Mouse (Mus musculus) cerebellum, postnatal 10 days (tissue): ENCODE results near the gene Klf15.
A peak's percentile ranks its signal among the peaks of the same experiment; 100 is the strongest.

Experiments used
- DNase-seq, 2 experiments: peaks; one replicate each; pipeline ENCODE4 v3.0.0; 2021; ENCODE audit warnings: mixed read lengths in 2 of 2

Gene Klf15

DNA sequence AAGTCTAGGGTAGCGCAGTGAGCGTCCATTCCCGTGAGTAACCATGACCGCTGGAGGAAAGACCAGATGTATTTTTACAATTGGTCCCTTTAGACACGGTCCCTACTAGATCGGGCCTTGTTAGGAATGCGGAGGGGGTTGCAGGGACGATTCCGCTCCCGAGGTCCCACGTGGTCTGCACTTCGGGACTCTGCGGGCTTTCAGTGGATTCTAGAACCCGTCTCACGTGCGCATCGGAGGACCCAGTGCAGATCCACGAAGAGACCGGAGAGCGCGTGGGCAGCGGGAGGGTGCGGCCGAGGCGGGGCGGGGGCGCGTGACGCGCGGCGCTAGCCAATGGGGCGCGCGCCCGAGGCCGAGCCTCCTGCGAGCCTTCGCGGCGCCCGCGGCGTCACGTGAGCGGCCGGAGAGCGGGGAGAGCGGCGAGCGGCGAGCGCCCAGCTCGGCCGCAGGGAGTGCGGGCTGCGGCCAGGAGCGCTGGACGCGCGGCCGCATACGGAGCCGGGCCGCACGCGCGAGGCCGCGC, at the start of gene Klf15:
Gene Klf15, plus strand, starts transcription at position 396 of the 526 bp plus-strand sequence.
- peak; percentile 87 to 89 for DNase-seq

DNA sequence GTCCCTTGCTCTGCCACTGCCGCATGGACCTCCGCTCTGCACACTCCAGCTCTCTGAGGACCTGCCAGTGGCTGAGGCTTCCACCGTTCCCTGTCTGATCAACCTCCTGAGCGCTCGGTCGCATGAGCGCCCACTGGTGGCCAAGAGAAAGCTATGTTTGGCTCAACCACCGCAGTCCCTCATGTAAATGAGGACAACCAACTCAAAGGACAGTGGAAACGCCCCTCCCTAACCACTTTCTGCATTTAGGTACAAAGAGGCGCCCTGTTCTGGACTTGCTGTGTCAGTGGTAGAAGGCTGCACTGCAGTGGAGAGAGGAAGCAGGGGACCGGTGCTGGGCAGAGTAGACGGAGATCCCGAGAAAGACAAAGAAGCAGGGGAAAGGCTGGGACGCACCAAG, 39.8 kb upstream of the Klf15 start:
- DNase-seq: peak; percentile 90 to 92

DNA sequence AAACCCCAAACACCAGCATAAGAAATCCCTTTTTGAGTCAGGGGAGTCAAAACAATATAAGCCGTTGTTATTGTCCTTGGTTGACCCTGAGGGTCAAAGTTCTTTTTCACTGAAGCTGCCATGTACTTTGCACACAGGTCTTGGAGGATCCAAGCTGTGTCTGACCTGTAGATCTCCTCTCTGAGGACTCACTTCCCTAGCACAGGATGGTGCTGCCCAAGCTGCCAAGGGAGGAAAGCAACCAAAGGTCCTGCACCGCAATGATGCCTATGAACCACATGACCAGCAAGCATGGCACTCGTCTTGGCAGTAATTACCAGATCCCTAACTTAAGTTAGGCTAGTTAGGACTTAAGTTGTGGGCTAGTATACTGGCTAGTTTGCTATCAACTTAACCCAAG, 37.0 kb upstream of the Klf15 start:
- DNase-seq: no peak

DNA sequence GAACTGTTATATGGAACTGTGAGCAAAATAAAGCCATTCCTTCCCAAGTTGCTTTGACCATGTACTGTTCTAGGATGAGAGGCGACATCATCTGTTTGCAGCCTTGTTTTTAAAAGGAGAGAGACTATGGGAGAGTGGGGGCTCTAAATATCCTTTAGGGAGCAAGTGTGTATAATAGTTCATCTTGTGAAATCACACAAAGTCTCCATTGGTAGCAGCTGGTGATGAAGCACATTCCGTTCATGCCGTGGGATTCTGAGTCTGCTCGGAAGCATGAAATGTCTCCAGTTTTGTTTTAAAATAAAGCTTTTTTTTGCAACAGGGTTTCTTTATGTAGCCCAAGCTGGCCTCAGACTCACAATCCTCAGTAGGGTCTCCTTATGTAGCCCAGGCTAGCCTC, 36.4 kb upstream of the Klf15 start:
- DNase-seq: no peak

DNA sequence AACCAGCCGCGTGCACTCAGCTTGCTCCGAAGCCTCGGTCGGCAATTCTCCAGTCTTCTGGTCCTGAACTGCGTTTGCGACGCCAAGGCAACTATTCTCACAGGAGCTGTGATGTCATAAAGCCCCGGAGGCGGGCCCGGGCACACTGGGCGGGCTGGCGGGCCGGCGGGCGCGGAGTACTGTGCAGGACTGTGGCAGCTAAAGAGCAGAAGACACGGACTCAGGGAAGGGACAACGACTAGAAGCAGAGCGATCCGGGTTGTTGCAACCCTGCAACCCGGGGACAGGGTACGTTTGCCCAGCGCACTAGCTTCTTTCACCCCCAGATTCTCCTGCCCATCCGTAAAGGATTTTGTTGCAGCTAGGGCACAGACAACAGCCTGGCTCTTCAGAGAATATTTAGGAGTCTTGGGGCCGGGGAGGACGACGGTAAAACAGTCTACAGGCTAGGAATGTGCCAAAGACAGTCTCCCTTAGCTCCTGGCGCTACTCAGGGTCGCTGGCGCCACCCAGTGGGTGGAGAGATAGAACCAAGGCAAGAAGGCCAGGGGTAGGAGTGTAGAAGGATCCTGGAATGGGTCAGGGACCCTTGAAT, 33.9 kb upstream of the Klf15 start, which contains the start of gene Cfap100:
Gene Cfap100, minus strand, starts transcription at position 418 of the 595 bp plus-strand sequence.
- DNase-seq: peak; percentile 88 to 91

DNA sequence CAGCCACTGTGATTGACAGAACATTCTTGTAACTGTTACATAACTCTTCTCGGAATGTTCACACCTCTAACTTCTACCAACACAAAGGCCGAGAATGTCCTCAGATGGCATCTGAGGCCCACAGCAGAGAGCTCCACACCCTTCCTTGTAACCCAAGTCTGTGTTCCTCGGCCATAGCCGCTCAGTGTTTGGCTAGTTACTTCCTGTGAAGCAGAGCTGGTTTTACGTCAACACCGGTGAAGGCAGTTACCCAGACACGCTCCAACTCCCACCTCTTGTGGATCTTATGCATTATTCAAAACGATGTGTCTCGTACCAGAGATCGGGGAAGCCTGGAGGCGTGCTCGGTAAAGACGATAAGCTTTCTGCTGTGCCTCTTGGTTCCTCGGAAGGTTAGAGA, 32.5 kb upstream of the Klf15 start:
- DNase-seq: no peak

DNA sequence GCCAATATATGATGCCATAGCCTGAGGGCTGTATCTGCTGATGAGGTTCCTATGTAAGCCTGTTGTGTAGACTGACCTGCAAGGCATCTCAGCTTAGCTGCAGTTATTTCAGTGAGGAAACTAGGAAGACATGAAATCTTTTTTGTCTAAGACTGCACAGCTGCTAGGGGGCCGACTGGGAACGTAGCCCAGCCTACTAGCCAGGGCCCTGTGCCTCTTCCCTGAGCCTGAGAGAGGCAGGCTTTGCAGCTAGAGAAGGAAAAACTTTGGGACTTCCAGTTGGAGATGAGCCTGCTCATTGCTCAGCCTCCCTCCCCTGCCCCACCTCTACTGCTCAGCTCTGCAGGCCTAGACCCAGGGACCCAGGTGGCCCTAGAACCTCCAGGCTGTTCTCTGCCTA, 30.9 kb upstream of the Klf15 start:
- DNase-seq: peak; percentile 39 to 60

DNA sequence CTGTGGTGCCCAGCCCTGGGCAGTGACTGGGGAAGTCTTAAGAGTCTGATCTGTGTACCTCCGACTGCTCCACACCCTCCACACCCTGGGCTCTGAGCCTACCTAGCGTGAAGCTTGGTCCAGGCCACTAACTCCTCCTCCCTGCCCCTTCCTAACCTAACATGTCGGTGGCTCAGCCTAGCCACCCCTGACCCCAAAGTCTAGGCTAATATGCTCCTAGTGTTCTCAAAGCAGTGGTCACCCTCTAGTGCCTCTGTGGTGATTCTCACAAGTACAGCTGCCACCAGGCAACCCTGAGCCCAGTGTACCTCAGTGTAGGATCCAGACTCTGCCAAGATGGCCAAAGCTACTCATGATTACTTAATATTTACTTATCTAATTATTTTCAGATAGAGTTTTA, 27.7 kb upstream of the Klf15 start:
- DNase-seq: no peak

DNA sequence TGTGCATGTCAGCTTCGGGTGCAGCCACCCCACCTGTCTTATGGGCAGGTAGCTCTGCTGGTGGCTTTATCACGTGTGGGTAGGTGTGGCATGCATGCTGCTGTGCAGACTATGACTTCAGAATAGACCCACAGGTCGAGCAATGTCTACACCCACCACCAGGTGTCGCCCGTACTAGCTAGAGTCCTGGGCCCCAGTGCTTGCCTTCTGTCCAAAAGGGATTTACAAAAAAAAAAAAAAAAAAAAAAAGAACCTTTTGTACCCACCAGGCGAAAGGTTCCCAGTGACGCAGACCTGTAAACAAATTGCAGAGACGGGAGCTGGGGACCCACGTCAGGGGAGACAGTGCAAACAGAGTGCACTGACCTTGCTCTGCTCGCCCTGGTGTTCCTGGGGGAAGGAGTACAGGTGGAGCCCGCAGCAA, 27.2 kb upstream of the Klf15 start:
- DNase-seq: peak; percentile 93 to 95

DNA sequence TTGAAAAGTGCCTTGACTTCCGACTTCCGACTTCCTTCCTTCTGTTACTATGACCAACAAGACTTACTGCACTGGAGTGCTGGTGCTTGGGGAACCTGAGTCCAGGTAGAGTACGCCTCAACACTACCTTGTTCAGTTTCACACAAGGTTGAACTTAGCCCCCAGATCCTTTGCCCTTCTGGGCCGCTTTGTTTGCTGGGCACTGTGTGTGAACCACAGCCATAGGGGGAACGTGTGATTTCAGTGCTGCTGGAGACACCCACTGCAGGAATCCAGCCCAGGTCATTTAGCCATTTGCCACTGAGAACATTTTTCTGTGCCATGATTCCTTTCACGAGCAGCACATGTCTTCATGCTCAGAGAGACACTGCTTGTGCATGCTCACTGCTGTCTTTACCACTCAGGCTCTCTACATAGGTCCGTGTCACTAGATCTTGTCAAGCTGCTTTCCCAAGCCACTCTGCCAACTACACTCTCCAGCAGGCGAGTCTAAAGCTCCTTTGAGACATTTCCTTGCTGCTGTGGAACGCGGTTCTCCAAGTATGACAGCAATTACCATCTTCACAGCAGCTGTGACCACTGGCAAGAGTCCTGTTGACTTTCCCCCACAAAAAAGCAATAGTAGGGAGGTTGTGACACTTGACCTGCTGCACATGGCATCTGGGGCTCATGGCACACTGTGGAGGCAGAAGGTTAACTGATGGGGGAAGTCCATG, 26.0 kb upstream of the Klf15 start:
- DNase-seq: no peak

DNA sequence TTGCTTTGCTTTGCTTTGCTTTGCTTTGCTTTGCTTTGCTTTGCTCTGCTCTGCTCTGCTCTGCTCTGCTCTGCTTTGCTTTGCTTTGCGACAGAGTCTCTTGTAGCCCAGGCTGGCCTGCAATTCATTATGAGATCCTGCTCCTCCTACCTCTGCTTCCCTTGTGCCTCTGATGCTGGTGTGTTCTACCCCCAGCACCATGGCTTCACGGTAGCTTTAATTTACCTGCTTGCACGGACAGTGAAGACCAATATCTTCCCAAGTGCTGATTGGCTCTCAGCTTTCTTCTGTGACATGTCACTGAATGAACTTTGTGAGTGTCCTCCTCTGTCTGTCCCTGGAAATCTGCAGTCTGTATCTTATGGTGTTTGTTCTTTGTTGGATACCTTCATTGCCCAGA, 25.3 kb upstream of the Klf15 start:
- no peak for DNase-seq

DNA sequence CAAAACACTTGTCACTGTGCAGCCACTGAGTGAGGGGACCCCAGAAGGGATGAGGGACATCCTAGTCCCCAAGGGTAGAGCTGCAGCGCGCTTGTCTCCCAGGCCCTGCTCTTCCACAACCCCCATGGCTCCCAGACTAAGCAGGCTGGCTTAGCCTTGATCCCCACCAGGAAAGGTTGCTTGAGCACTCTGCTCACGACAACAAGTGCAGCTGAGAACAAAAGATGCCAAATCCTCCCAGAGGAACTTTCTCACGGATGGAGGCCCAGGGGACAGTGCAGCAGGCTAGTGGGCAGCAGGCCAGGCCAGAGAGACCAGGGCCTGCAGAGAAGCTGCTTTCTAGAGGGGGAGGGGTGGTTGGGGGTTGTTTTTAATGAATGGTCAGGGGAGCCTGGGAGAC, 15.5 kb upstream of the Klf15 start:
- DNase-seq: peak; percentile 35 to 58

DNA sequence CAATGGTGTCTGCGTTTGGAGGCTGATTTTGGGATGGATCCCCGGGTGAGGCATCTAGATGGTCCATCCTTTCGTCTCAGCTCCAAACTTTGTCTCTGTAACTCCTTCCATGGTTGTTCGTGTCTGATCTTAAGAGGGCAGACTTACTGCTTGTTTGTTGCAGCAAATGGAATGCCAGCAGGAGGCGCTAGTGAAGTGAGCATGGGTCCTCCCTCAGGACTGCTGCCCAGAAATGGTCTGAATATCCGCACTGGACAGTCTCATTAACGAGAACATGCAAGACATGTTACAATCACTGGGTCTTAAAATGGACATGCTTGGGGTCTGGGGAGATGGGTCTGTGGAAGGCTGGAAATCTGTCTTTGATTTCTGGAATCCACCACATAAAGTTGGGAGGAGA, 12.2 kb upstream of the Klf15 start:
- peak; percentile 94 to 95 for DNase-seq

DNA sequence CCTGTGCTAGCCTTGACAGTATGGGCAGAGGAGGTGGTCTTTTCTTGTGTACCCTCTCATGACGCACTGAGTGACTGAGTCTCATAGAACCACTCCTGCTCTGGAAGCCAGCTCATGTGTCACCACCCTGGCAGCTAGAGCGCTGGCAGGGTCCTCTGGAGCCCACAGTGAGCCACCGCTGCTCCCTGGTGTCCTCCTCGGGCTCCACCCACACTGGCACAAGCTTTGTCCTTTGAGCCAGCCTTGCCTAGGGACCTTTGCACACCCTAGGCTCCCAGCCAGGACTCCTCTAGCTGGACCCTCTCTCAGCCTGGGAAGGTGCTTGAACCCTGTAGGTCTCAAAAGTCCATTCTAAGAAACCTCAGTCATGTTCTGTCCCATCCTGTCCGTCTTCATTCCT, 11.7 kb upstream of the Klf15 start:
- peak; percentile 45 to 62 for DNase-seq

DNA sequence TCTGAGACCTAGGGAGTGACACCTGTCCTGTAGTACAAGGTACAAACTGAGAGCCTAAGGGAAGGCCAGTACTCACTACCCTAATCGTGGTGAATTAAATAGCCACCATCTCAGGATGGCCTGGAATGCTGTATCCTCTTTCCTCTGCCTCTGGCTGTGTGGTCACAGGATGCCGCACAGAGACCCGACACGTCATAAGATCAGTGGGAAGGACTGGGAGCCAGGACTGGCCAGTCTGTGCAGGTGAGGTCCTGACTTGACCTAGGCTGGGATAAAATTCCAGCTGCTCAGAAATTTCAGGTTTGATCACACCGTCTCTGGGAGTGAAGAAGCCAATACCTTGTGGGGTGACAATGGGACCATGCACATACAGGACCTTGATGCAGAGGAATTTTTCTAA, 10.9 kb upstream of the Klf15 start:
- no peak for DNase-seq

DNA sequence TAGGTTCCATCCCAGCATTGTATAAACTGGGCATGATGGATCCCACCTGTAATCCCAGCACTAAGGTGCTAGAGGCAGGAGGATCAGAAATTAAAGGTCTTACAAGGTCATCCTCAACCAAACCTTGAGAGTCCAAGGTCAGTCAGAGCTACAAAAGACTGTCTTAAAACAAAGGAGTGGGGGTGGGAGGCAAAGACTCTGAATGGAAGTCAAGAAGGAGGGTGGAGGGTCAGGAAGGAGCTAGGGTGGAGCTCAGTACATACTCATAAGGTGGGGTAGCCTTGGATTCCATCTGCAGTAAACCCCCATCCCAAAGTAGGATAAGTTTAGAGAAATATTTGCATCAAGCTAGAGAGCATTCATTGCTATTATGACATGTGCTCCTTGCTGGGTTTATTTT, 9.8 kb upstream of the Klf15 start:
- DNase-seq: no peak

DNA sequence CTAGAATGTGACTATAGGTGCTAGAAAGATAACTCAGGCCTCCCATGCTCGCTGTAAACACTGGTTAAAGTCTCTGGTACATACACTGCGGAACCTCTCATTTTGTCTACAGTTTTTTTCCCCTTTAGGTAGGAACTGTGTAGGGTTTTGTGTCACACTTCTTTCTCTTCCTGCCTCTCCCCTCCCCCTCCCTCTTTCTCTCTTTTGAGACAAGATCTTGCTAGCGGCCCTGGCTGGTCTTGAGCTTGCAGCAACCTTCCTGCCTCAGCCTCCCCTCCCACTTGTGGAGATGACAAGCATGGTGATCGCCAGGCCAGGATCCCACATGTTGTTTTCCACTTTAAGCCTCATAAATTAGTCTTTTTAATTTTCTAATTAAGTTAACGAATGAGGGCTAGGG, 8.6 kb upstream of the Klf15 start:
- DNase-seq: no peak

DNA sequence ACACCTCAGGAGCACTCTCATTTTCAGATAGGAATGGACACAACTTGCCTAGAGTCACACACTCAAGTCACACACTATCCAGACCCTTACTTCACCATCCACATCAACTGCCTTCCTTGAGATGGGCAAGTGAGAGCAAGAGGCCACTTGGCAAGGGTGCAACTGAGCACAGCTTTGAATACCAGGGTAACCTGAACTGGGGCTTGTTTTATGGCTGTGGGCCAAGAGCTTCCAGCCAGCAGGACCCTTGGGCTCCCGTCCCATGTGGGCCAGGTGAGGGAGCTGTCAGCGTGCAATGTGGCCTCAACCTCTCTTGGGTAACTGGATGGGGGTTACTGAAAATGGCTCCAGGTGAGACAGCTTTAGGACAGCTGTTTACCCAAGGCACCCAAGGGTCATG, 5.0 kb upstream of the Klf15 start:
- DNase-seq: no peak

DNA sequence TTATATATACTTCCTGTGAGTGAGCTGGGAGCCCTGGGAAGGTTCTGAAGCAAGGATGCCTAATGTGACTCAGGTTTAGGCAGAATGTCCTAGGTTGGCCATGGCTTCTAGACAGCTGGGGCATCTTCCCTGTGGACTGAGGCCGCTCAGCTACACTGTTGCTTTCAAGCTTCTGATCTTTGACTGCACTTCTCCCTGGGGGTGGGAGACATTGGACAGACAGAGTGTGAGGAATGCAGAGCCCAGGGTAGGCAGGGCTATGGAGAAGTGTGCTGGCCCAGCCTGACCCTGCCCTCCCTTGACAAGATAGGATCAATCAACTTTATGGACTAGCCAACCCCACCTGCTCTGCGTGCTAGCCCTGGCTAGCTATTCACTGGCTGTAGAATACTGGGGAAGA, 1.2 kb upstream of the Klf15 start:
- no peak for DNase-seq

DNA sequence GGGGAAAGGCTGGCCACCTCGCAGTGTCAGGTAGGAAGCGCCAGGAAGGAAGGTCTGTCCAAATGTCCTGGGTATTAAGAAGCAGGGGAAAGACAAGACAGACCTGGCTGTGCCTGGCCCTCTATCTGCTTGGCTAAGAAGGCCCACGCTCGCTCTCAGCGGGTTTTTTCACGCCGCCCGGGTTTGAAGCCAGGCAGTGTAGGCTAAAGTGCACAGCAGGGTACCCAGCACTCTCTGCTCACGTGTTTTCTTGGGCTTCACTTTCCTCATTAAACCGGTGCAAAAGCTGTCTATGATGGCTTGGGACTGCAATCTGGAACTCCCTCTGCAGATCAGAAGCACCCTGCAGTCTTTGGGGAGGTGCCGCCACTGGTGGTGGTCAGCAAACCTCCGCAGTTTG, 605 bp upstream of the Klf15 start:
- peak in 1 of 2 experiments; percentile 35 for DNase-seq

DNA sequence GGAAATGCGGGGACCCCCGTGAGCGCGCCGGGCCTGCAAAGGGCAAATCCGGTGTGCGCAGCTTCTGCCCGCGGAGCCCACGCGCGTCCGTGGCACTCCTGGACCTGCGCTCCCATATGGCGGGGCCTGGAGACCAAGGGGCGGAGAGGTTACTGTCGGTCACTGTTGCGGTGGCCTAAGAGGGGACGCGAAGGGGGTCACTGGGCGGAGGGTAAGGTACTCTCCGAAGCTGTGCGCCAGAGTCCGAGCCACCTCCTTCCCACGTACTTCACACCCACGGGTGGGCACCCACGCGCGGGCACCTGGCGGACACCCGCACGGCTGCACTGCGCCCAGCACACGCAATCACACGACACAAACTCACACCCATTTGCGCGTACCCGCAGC, 458 bp downstream of the Klf15 start:
- peak in 1 of 2 experiments; percentile 58 for DNase-seq

DNA sequence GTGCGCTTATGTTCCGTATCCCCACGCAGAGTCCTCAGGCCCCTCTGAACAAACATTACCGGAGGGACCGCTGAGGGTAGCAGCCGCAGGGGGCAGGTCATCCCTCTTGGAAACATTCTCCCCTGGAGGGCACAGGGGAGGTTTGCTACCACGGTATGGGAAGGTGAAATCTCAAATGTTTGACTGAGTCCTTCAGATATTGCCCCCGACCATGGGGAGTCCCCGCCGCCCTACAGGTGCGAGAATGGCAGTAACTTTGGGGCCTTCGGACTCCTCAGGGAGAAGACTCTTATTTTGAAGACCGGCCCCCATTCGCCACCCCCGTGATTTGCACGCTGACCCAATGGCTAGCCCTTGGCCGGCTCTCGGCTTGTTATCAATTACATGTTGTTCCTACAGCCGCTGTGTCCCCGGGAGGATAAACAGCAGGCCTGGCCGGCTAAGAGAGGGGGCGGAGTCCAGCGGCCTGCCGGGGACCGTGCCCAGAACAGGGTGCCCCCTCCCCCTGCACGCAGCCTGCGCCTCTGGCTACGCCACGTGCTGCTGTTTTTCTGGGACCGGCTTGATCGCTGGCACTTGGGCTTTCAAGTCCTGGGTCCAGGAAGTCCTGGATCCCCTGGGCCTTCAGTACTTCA, 969 bp downstream of the Klf15 start:
- DNase-seq: peak; percentile 69 to 79

DNA sequence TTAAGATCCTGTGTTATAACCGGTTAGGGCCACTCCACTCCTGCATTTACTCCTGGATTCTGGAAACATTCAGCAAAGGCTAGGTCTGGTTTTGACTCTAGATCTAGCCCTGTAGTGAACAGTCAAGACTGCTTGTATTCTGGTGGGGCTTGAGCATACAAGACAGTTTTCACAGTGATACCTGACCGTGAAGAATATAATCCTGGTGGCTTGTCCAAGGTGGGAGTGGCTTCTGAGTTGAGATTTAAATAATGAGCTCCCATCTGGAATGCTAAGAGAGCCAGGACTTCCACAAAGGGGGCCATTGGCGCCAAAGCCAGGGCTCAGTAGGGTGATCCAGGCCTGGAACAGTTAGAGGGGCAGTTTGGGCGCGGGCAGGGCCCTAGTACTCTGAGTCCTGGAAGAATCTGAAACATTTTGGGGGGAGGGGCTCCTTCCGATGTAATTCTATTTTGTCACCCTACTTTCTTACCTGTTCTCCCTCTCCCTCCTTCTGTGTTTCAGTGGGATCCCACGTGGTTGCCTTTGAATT, 1.6 kb downstream of the Klf15 start:
- DNase-seq: peak in 1 of 2 experiments; percentile 44
